In the genomic region with DNA sequence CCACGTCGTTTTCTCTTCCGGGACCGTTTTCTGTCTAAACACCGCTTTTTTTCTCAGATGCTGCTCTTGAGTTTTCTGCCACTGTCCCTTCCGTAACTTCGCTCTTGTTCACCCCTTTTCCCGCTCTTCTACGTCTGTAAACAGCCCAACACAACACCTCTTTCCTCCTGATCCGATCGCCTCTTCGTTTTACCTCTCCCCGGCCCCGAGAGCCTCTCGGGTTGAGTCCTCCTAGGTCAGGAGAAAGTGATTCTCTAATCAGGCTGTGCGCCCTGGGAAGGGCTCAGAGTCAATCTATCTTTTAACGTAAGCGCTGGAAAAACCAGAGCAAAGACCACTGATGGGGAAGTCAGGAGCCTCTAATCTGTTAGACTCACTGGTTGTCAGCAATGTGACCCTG, we compare ENCODE assay signal across 8 mouse cellular contexts. TPM values are rescaled to one million over a fixed set of nuclear protein-coding genes. Genes with fewer than 3 reads are reported as not detected.
DNase-seq lines count a peak whose midpoint lies in the region; ATAC-seq and TF ChIP-seq lines count a peak whose summit lies in the region.

No protein-coding gene starts in this region.

- H3K4me2 ChIP-seq in lung, embryonic 14.5 days = peak overlapping the region; percentile 94
- peak overlapping the region; percentile 86 for H3K4me2 ChIP-seq in heart, embryonic 16.5 days (ENCODE audit: low read depth, low read length)
- peak overlapping the region; percentile 83 for H3K4me2 ChIP-seq in liver, embryonic 16.5 days (ENCODE audit: low read depth, low read length)

- under 1% methylated on average over 18 of the region's 18 CpGs for WGBS in lung, embryonic 14.5 days
- under 1% methylated on average over 18 of the region's 18 CpGs for WGBS in heart, embryonic 16.5 days
- under 1% methylated on average over 18 of the region's 18 CpGs for WGBS in liver, embryonic 16.5 days (ENCODE audit: insufficient replicate concordance)

- peak overlapping the region; percentile 90 for H3K9ac ChIP-seq in lung, embryonic 14.5 days
- H3K9ac ChIP-seq in heart, embryonic 16.5 days (ENCODE audit: low read length) = peak overlapping the region; percentile 91
- H3K9ac ChIP-seq in liver, embryonic 16.5 days (ENCODE audit: low read depth, low read length) = peak overlapping the region; percentile 90

- 0 out of 2 replicates have a peak, but pooled peaks cover 3% of the 10 kb centered on the region for H3K4me1 ChIP-seq in lung, embryonic 14.5 days (ENCODE audit: insufficient read depth)
- peaks cover 23% of the 10 kb centered on the region for H3K4me1 ChIP-seq in heart, embryonic 16.5 days (ENCODE audit: control insufficient read depth, insufficient read depth, low read length)
- peaks cover 22% of the 10 kb centered on the region for H3K4me1 ChIP-seq in liver, embryonic 16.5 days (ENCODE audit: control insufficient read depth, low read depth, low read length)

- no peaks in the 10 kb centered on the region for H3K27me3 ChIP-seq in lung, embryonic 14.5 days (ENCODE audit: insufficient read depth, low read length)
- H3K27me3 ChIP-seq in heart, embryonic 16.5 days (ENCODE audit: control insufficient read depth, insufficient read depth, low read length) = no peaks in the 10 kb centered on the region
- H3K27me3 ChIP-seq in liver, embryonic 16.5 days (ENCODE audit: control insufficient read depth, insufficient read depth, low read depth, low read length) = no peaks in the 10 kb centered on the region

- peak overlapping the region; percentile 90 for H3K27ac ChIP-seq in lung, embryonic 14.5 days (ENCODE audit: low read depth)
- H3K27ac ChIP-seq in heart, embryonic 16.5 days (ENCODE audit: low read length) = peak overlapping the region; percentile 90
- peak overlapping the region; percentile 94 for H3K27ac ChIP-seq in liver, embryonic 16.5 days (ENCODE audit: low read length)

- no peak for DNase-seq in lung, embryonic 14.5 days
- DNase-seq in lung, postnatal 25 days (ENCODE audit: low spot score) = no peak
- peak; percentile 34 for DNase-seq in cerebellum, adult 9-11 months
- DNase-seq in thymus, postnatal 4 days = peak; percentile 39
- DNase-seq in gastrocnemius, postnatal 4 days (ENCODE audit: low spot score in 2 of 2) = no peak
- DNase-seq in gastrocnemius, adult 18-20 months (ENCODE audit: low spot score) = no peak

- peak overlapping the region; percentile 96 for H3K4me3 ChIP-seq in lung, embryonic 14.5 days (ENCODE audit: low read depth, low read length)
- H3K4me3 ChIP-seq in heart, embryonic 16.5 days (ENCODE audit: low read length) = peak overlapping the region; percentile 71
- peak overlapping the region; percentile 93 for H3K4me3 ChIP-seq in liver, embryonic 16.5 days (ENCODE audit: low read depth, low read length)

- H3K9me3 ChIP-seq in lung, embryonic 14.5 days (ENCODE audit: low read depth, low read length) = no peaks in the 10 kb centered on the region
- H3K9me3 ChIP-seq in heart, embryonic 16.5 days (replicated peaks; ENCODE audit: control insufficient read depth, low read length) = no peaks in the 10 kb centered on the region
- no peaks in the 10 kb centered on the region for H3K9me3 ChIP-seq in liver, embryonic 16.5 days (replicated peaks; ENCODE audit: control insufficient read depth, low read length)

- no peak for TF ChIP-seq CTCF in lung, embryonic 14.5 days (IDR thresholded peaks at IDR 0.05; ENCODE audit: low read depth)

- peaks cover 57% of the 10 kb centered on the region for H3K36me3 ChIP-seq in lung, embryonic 14.5 days (ENCODE audit: insufficient read depth)
- peaks cover 38% of the 10 kb centered on the region for H3K36me3 ChIP-seq in heart, embryonic 16.5 days (ENCODE audit: control insufficient read depth, insufficient read depth)
- peaks cover 41% of the 10 kb centered on the region for H3K36me3 ChIP-seq in liver, embryonic 16.5 days (ENCODE audit: control insufficient read depth, insufficient read depth)

- ATAC-seq in lung, embryonic 14.5 days (ENCODE audit: insufficient read depth) = peak; percentile 5; the same call in 1 of the 2 replicates
- no peak for ATAC-seq in heart, embryonic 16.5 days (replicated peaks; ENCODE audit: extremely low read depth, insufficient read depth, low FRiP score)
- peak; percentile 25 for ATAC-seq in liver, embryonic 16.5 days (ENCODE audit: low read depth)

RNA-seq across cellular contexts. Expression of gene Bud31, which starts 0.4 kb away (rescaled TPM):
- 201 and 204 TPM in 2 replicates for polyA plus RNA-seq in lung, embryonic 14.5 days (2014; fragmentation: Nextera tagmentation; extraction: Ambion mirVana)
- polyA plus RNA-seq in heart, embryonic 16.5 days (2015; fragmentation: Nextera tagmentation; extraction: Ambion mirVana) = 118 and 134 TPM in 2 replicates
- polyA plus RNA-seq in liver, embryonic 16.5 days (2015; fragmentation: Nextera tagmentation; extraction: Ambion mirVana) = 111 and 125 TPM in 2 replicates
- 10 to 100 TPM; 80.9 to 82.5 TPM for total RNA-seq in gastrocnemius, postnatal 4 days (2021)
- 10 to 100 TPM; 48.5 to 54.9 TPM for total RNA-seq in gastrocnemius, adult 18-20 months (2021)

RNA-seq across cellular contexts. Expression of gene Pdap1, which starts 0.6 kb away (rescaled TPM):
- 107 and 113 TPM in 2 replicates for polyA plus RNA-seq in lung, embryonic 14.5 days (2014; fragmentation: Nextera tagmentation; extraction: Ambion mirVana)
- 46.0 and 49.8 TPM in 2 replicates for polyA plus RNA-seq in heart, embryonic 16.5 days (2015; fragmentation: Nextera tagmentation; extraction: Ambion mirVana)
- polyA plus RNA-seq in liver, embryonic 16.5 days (2015; fragmentation: Nextera tagmentation; extraction: Ambion mirVana) = 33.6 and 36.3 TPM in 2 replicates
- 10 to 100 TPM; 75.9 to 79.5 TPM for total RNA-seq in gastrocnemius, postnatal 4 days (2021)
- 10 to 100 TPM; 56.0 to 56.6 TPM for total RNA-seq in gastrocnemius, adult 18-20 months (2021)

RNA-seq across cellular contexts. Expression of gene Ptcd1, which starts 26.3 kb away (rescaled TPM):
- polyA plus RNA-seq in lung, embryonic 14.5 days (2014; fragmentation: Nextera tagmentation; extraction: Ambion mirVana) = 13.0 and 14.4 TPM in 2 replicates
- polyA plus RNA-seq in heart, embryonic 16.5 days (2015; fragmentation: Nextera tagmentation; extraction: Ambion mirVana) = 16.4 and 17.2 TPM in 2 replicates
- polyA plus RNA-seq in liver, embryonic 16.5 days (2015; fragmentation: Nextera tagmentation; extraction: Ambion mirVana) = 7.3 and 7.8 TPM in 2 replicates
- total RNA-seq in gastrocnemius, postnatal 4 days (2021) = 10 to 100 TPM; 13.2 to 16.6 TPM
- total RNA-seq in gastrocnemius, adult 18-20 months (2021) = 10 to 100 TPM; 10.6 to 10.8 TPM

RNA-seq across cellular contexts. Expression of gene Cpsf4, which starts 26.4 kb away (rescaled TPM):
- 36.5 and 42.3 TPM in 2 replicates for polyA plus RNA-seq in lung, embryonic 14.5 days (2014; fragmentation: Nextera tagmentation; extraction: Ambion mirVana)
- polyA plus RNA-seq in heart, embryonic 16.5 days (2015; fragmentation: Nextera tagmentation; extraction: Ambion mirVana) = 25.9 and 26.5 TPM in 2 replicates
- 22.7 and 24.0 TPM in 2 replicates for polyA plus RNA-seq in liver, embryonic 16.5 days (2015; fragmentation: Nextera tagmentation; extraction: Ambion mirVana)
- 10 to 100 TPM; 17.1 to 20.1 TPM for total RNA-seq in gastrocnemius, postnatal 4 days (2021)
- total RNA-seq in gastrocnemius, adult 18-20 months (2021) = 1 to 10 TPM; 9.2 to 9.5 TPM

RNA-seq across cellular contexts. Expression of gene Arpc1b, which starts 26.6 kb away (rescaled TPM):
- polyA plus RNA-seq in lung, embryonic 14.5 days (2014; fragmentation: Nextera tagmentation; extraction: Ambion mirVana) = 182 and 189 TPM in 2 replicates
- 263 and 300 TPM in 2 replicates for polyA plus RNA-seq in heart, embryonic 16.5 days (2015; fragmentation: Nextera tagmentation; extraction: Ambion mirVana)
- polyA plus RNA-seq in liver, embryonic 16.5 days (2015; fragmentation: Nextera tagmentation; extraction: Ambion mirVana) = 164 and 166 TPM in 2 replicates
- total RNA-seq in gastrocnemius, postnatal 4 days (2021) = 100 to 1,000 TPM; 124 to 142 TPM
- 10 to 100 TPM; 17.2 to 25.7 TPM for total RNA-seq in gastrocnemius, adult 18-20 months (2021)

Comparison
In these comparisons a context has a peak if more than half of its experiments do, and no peak if none do; other contexts are left out.
1. DNase-seq: peak in cerebellum, adult 9-11 months (single experiment) and thymus, postnatal 4 days (single experiment); none in lung, embryonic 14.5 days (single experiment), lung, postnatal 25 days (single experiment), gastrocnemius, postnatal 4 days (0 of 2) and gastrocnemius, adult 18-20 months (single experiment).
2. Peak in every context shown above with its lines, with median percentiles within 50 percentile points of each other: H3K27ac ChIP-seq, H3K4me2 ChIP-seq, H3K4me3 ChIP-seq and H3K9ac ChIP-seq.